Mouse (Mus musculus) G1E-ER4 (cell line): ENCODE measurements around the gene Mybph. TPM values are rescaled to one million over a fixed set of nuclear protein-coding genes. Genes with fewer than 3 reads are reported as not detected.

ENCODE experiments used
- GATA1 ChIP-seq: IDR thresholded peaks from one replicate; pipeline ENCODE4 v1.8.0; 2012; ENCODE audit warnings: low read length, inconsistent platforms
- polyA plus RNA-seq: library from polyadenylated mRNA; stranded (reverse); fragments of >175 nt; gene quantifications from 2 replicates; pipeline ENCODE4 v1.2.3, GENCODE M21; 2012

The Mybph gene
- polyA plus RNA-seq, 1 experiment = not detected

DNA sequence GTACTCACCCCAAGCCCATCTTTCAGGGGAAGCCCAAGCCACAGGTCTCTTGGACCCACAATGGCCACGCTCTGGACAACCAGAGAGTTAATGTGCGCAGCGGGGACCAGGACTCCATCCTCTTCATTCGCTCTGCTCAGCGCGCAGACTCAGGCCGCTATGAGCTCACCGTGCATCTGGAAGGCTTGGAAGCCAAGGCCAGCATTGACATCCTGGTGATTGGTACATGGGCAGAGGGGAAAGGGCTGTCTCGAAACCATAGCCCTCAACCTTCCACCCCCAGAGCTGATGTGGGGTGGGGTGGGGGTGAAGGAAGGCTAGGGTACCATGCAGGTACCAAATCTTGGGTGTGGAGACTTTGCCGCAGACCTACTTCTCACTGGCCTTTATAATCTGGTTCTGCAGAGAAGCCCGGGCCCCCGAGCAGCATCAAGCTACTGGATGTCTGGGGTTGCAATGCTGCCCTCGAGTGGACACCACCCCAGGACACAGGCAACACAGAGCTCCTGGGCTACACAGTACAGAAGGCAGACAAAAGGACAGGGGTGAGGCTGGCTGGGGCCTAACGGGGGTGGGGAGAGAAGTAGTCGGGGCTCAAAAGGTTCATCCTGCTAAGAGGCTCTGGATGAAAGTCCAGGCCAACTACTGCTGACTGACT, 4.2 kb downstream of the Mybph start:
- no peak for TF ChIP-seq GATA1

DNA sequence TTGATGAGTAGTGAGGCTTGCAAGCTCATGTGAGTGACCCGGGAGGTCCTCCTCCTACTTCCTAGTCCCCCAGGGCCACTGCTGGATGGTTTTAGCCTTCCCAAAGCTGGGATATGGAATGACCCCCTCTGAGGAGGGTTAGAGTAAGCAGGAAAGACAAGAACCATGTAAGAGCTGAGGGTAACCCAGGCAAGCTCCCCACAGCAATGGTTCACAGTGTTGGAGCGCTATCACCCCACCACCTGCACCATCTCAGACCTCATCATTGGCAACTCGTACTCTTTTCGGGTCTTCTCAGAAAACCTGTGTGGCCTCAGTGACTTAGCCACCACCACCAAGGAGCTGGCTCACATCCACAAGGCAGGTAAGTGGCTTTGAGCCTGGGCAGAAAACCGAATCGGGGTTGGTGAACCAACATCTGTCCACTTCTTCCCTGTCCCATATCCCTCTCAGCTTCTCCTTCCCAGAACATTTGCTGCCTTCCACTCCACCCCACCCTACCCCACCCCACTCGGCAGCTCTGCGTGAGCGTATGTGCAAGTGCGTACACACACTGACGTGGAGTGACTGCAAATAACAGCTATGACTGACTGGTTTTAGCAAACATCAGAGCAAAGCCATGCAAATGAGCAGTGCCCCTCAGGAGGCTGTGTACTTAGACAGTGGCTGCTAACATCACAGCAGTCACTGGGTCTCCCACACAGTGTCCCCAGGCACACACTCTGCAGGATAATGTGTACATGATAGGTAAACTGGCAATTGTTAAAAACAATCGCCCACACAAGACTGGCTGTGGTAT, 5.1 kb downstream of the Mybph start:
- TF ChIP-seq GATA1 = no peak

DNA sequence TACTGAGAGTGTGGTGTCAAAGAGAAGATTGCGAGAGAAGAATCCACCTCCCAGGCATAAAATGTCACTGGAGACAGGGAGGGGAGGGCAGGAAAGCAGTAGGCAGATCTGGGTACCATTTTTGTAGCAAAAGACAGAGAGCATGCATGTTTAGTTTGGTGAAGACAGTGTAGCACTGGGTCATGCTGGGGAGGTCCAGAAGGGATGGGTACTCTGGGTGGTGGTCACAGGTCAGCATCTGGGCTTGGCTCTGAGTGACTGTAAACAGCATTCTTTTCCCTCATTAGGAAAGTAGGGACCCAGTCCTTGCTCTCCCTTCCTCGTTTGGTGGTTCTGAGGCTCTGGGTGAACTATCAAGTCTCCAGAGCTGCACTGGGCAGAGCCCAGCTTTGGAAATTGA, 7.2 kb downstream of the Mybph start:
- TF ChIP-seq GATA1 = no peak

DNA sequence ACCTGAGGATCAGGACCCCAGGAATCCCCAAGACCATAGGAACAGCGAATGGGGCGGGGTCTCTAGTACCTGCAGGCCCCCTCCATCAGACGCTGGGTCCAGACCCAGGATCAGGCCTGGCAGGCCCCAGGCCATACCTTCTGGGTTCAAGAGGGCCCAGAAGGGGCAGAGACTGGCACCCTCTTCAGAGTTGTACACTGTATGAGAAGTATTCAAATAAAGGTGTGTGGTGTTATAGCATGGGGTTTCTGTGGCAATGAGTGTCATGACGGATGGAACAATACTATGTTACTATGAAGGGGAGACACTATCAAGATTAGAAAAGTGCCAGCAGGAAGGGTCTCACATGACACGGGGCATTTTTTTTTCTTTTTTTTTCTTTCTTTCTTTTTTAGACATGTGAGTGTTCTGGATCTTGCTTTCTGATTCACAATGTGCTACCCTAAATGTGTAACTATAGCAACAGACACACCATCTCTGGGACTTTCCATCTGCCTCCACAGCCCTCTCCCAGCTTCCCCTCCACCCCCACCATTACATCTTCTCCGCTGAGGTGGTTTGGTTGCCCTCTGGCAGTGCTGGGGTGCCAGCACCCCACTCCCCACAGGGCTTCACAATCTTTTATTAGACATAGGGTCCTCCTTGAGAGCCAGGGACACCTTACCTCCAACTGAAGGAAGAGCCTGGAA, 7.9 kb downstream of the Mybph start:
- TF ChIP-seq GATA1 = no peak

DNA sequence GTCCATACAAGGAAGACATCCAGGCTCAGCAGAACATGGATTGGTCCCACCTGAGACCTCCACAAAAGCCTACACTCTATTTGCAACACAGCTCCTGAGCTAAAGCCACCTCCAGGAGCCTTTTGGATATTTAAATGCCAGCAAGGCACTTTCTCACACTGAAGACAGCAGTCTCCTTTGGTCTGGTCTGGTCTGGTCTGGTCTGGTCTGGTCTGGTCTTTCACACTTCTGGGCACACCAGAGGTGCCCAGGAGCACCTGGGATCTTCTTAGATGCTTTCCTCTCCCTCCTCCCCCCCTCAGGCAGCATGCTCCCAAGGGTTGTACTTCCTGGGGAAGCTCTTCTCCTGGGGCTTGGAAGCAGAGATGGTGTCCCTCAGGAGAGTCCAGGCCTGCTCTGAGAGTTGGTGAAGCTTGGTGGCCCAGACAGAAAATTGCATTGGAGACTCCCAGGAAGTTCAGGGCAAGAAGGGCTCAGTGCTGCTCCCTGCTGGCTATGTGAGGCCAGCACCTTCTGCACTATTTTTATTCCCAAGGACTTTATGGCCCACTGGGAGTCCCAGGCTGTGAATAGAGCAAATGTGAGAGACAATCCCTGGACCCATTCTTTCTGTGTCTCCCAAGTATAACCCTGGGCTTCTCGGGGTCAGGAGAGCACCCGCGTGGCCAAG, 8.6 kb downstream of the Mybph start:
- no peak for TF ChIP-seq GATA1

DNA sequence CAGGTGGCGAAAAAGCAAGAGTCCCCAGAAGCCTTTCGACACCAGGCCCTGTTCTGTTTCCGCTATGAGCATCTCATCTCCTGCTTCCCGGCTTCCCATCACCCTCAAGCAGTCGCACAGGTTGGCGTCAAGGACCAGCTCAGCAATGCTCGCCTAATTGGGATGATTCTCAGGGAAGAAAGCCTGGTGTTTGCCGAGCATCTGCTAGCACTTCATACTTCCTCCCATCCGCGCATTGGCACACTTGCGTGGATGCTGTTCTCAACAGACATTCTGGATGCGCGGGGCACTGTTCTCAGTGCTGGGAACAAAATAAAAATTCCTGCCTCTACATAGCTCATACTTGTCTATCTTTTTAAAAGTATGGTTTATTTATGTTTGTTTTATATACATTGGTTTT, 11.0 kb downstream of the Mybph start:
- no peak for TF ChIP-seq GATA1

DNA sequence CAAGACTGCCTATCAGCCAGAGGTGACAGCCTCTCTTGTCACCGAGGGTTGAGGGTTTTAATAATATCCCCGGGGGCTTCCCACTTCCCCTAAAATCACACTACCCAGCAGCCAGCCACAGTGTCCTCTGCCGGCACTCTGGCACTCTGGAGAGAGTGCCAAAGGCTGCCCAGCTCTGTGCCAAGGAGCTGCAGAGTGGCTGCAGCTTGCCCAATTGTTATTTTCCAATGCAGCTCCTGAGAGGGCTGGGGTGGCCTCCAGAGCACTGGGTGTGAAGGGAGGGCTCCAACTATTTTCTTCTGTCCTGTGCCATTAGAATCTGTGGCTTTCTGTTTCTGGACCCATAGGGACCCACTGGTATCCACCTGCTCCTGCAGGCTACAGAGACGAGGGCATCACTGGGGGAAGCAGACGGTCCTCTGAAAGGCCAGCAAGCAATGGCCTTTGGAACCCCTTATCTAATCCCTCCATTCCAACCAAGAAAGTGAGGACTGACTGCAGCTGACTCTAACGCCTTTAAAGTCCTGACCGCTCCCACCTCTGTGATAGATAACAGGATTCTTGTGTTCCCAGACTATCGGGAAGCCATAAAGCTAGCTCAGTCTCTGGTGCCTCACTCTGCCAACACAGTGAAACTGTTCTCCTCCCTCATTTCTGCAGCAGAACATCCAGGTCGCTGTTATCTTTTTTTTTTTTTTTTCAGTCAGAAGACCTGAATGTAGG, 12.2 kb downstream of the Mybph start:
- no peak for TF ChIP-seq GATA1

DNA sequence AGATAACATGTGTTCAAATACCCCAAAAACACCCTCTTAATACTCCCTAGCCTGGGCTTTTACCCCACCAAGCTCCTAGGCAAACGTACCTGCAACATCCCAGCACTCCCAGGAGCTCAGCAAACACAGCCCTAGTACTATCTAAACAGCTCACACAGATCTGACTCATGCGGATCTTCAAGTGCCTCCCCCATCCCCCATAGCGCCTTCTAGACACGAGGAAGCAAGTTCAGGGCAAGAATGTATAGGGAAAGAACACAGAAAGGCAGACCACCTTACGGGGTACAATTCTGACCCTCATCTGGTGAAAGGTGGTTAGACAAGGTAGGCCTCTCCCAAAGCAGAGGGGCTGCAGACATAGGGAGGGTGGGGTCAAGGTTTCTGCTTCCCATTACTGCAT, 12.8 kb downstream of the Mybph start:
- TF ChIP-seq GATA1 = no peak

DNA sequence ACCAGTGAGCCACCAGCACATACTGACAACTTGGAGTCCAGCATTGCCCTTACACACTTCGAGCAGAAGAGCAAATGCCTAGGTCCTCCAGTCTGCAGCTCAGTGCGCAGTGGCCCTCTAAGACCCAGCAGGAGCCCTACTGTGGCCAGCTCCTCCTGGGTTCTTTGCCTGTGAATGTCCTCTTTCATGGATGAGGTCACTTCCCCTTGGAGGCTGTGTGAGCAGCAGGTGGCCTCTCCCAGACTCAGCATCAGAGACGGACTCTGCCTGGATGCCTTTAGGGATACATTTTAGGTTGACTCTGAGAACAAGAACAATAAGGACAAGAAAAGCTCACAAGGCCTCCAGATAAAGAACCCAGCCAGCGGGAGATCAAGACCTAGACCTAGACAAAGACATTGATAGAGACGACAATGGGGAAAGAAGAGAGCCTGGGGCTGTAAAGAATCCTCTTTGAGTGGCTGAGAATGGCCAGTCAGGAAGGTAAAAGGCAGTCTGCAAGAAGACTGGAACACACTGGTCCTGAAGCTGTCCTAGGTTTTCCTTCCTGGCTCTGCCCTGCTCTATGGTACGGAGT, 17.0 kb downstream of the Mybph start:
- TF ChIP-seq GATA1 = no peak

DNA sequence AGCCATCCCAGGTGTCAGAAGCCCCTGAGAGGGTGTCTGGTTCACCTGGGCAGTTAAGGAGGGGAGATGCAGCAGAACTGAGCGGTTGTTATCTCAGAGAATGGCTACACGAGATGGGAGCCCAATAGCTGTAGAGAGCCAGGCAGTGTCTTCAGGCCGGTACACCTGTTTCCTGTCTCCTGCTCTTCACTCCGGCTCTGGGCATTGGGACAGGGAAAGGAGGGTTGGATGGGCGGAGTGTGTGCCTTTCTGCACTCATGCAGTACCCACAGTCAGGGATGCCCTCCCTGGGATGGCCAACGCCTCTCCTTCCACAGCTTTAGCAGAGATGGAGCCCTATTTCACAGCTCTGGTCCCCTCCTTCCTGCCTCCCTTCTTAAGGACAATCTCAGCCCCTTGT, 17.8 kb downstream of the Mybph start:
- TF ChIP-seq GATA1 = no peak

DNA sequence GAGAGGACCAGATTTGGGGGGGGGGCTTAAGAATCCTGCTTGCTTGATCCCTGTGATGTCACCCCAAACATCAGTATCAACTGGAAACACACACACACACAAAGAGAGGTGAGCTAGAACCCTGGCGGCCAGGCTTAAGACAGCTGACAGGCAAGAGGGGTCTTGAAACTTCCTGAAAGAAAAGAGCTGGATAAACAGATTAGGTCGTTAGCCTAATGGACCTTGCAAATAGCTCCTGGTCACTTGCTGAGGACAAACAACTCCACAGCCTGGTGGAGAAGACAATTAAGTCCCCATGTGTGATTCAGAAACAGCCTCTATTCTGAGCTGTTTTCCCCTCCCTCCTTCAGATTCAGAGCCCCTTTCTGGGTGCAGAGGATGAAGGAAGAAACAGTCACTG, 18.4 kb downstream of the Mybph start:
- TF ChIP-seq GATA1 = no peak

DNA sequence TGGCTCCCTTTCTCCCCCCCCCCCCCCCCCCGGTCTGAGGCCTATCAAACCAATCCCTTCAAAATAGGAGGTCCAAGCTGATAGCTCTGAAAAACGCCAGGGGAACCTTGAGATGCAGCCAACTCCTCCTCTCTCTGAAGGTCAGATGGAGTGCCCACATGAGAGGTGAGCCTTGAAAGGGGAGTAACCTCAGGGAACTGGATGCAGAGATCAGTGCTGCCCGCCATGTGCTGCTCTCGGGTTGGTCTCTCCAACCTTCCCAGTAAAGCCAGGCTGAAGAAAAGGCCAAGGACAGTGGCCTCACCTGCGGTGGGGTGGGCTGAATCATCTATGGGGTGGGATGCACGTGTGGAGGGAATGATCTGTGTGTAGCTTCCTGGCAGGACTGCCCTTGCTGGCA, 19.1 kb downstream of the Mybph start:
- no peak for TF ChIP-seq GATA1

DNA sequence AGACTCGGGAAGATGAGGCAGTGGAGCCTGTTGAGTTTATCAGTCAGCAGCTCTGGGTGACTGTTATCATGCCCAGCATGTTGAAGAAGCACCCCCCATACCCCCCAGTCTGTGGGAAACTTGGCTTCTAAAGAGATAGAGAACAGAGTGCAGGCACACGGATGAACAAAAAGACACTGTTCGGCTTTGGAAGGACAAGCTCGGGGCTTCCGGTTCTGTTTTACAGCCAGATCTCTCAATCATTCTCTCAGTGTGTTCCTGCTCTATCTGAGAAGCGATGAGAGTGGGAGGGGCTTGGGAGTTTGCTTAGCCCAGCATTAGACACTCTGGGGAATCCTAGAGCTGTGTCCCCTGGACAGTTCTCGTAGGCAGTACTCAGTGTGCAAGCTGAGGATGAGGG, 20.2 kb downstream of the Mybph start:
- no peak for TF ChIP-seq GATA1

DNA sequence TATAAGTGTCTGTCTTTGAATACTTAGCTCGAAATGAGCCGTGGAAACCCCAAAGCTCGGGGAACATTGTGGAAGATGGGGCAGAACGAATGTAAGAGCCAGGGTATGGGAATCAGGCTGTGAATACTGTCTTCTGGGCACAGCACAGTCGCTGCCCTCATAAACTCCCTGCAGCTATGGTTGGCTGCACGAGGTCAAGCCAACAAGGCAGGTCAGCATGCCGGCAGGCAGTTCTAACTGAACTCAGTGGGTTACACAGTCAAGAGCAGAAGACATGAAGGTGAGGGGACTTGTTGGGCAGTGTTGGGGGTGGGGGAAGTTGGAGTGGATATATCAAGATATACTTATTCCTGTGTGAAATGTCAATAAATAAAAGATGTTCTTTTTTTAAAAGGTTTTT, 21.8 kb downstream of the Mybph start:
- no peak for TF ChIP-seq GATA1
